ENCODE assay signal across 19 mouse cellular contexts in the genomic region with DNA sequence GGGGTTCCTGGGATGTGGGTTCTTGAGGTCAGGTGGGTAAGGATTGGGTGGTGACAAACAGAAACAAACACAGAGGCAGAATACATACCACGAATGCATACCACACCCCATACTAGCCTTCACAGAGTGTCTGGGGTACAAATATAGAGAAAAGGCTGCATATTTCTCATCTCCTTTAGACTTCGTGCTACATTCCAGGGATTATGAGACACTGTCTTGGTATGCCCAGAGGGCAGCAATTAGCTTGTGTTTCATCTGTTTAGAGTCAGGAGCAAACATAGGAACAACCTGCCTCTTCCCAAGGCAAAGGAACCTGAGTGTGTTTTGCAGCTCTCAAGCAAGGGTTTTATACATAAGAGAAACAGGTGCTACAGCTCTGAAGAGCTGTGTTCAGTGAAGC.
"Had no signal": no experiment of that assay in that cellular context is flagged by ENCODE, and none has a peak within 500 bp of the region (broad histone marks: within the 10 kb centered on the region; RNA-seq: fewer than 3 reads in every experiment).

No protein-coding gene starts in this region.

- H3K4me2 ChIP-seq: liver, embryonic 13.5 days; midbrain, embryonic 13.5 days; neural tube, embryonic 12.5 days; neural tube, embryonic 15.5 days had no signal

- H3K4me1 ChIP-seq: liver, embryonic 13.5 days; midbrain, embryonic 10.5 days; midbrain, embryonic 13.5 days; neural tube, embryonic 12.5 days; neural tube, embryonic 15.5 days had no signal

- DNase-seq: kidney, postnatal 25 days; layer of hippocampus, adult 9-11 months; liver, embryonic 13.5 days; lung, adult 2 months; right cerebral cortex, adult 18-20 months; right cerebral cortex, postnatal 14 days; right cerebral cortex, postnatal 4 days; thymus, adult 2 months; thymus, postnatal 14 days; thymus, postnatal 4 days had no signal

- H3K27ac ChIP-seq: kidney, postnatal 0 days; layer of hippocampus, adult 2 months; liver, embryonic 13.5 days; midbrain, embryonic 10.5 days; midbrain, embryonic 13.5 days; neural tube, embryonic 12.5 days; neural tube, embryonic 15.5 days; stomach, postnatal 0 days had no signal

- H3K9me3 ChIP-seq: liver, embryonic 13.5 days; megakaryocyte, embryonic 14.5 days; midbrain, embryonic 10.5 days; midbrain, embryonic 13.5 days; neural tube, embryonic 12.5 days; neural tube, embryonic 15.5 days had no signal

- H3K4me3 ChIP-seq: layer of hippocampus, adult 2 months; liver, embryonic 13.5 days; megakaryocyte, embryonic 14.5 days; midbrain, embryonic 10.5 days; midbrain, embryonic 13.5 days; neural tube, embryonic 12.5 days; neural tube, embryonic 15.5 days had no signal

- H3K36me3 ChIP-seq: liver, embryonic 13.5 days; midbrain, embryonic 10.5 days; midbrain, embryonic 13.5 days; neural tube, embryonic 12.5 days; neural tube, embryonic 15.5 days had no signal

- H3K9ac ChIP-seq: liver, embryonic 13.5 days; midbrain, embryonic 13.5 days; neural tube, embryonic 12.5 days; neural tube, embryonic 15.5 days had no signal

- H3K27me3 ChIP-seq: liver, embryonic 13.5 days; megakaryocyte, embryonic 14.5 days; midbrain, embryonic 13.5 days; neural tube, embryonic 12.5 days; neural tube, embryonic 15.5 days had no signal

- ATAC-seq: midbrain, embryonic 13.5 days; midbrain, embryonic 16.5 days had no signal
